Mouse (Mus musculus) kidney, postnatal 14 days (tissue): Measurements from ENCODE around the gene Cd8b1.
"Not testable (repeated sequence)": the region's sequence is repeated elsewhere in the genome, so short reads cannot be mapped to it uniquely, and the experiment has no call there.

Experiments
- DNase-seq: peaks from one replicate; pipeline ENCODE4 v3.0.0; 2022; ENCODE audit warnings: mixed read lengths

The Cd8b1 gene

DNA sequence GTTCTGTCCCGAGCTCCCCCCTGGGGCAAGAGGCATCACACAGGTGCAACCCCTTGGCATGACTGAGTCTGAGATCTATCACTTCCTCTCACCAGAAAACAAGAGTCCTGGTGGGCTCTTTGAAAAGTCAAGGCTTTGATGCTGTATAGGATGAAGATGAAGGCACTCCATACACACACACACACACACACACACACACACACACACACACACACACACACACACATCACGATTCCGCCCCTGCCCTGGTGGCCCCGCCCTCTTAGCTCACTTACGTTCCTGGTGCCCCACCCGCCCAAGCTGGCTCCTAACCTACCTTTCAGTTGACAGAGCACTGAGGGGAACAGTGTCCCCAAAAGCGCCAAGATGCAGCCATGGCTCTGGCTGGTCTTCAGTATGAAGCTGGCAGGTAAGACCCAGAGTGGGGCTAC, at the start of gene Cd8b1:
Gene Cd8b1, plus strand, starts transcription at position 298 of the 431 bp plus-strand sequence.
- no peak for DNase-seq

- DNase-seq: no peak
Measured at GRCm38 (mm10) chr6:71273715-71274114, 48.9 kb upstream of the Cd8b1 start.

GRCm38 (mm10) chr6:71274621-71275020, 48.0 kb upstream of the Cd8b1 start:
- DNase-seq: no peak

GRCm38 (mm10) chr6:71279418-71279817, 43.2 kb upstream of the Cd8b1 start:
- no peak for DNase-seq

- no peak for DNase-seq
Measured at GRCm38 (mm10) chr6:71293509-71293908, 29.1 kb upstream of the Cd8b1 start.

- DNase-seq: no peak
Measured at GRCm38 (mm10) chr6:71295303-71295702, 27.3 kb upstream of the Cd8b1 start.

DNA sequence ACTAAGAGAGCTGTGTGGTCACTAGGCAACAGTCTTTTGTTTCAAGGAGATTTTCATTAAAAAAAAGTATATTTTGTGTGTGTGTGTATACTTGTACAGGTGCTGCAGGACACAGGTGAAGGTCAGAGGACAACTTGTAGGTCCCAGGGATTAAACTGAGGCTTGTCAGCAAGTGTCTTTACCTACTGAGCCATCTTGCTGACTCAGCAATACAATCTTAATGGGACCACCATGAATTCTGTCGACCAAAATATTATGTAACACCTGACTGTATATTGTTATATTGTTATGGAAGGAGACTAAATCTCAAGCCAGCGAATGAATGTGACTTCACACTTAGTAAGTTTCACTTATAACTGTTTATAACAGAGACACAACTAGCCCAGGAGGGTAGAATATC, 24.5 kb upstream of the Cd8b1 start:
- DNase-seq: no peak

DNA sequence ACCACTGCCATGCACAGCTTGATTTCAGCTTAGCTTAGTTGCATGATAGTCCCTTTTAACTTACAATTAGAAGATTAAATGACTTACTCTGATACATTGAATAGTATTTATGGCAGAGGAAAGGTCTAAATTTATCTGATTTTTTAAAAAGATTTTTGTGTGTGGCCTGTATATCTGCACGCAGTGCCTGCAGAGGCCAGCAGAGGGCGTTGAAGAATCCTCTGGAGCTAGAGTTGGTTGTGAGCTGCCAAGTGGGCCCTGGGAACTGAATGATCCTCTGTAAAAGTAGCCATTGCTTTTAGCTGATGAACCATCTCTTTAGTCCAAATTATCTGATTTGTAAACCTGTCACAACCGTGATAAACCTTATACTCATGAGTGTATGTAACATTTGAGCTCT, 23.8 kb upstream of the Cd8b1 start:
- no peak for DNase-seq

DNA sequence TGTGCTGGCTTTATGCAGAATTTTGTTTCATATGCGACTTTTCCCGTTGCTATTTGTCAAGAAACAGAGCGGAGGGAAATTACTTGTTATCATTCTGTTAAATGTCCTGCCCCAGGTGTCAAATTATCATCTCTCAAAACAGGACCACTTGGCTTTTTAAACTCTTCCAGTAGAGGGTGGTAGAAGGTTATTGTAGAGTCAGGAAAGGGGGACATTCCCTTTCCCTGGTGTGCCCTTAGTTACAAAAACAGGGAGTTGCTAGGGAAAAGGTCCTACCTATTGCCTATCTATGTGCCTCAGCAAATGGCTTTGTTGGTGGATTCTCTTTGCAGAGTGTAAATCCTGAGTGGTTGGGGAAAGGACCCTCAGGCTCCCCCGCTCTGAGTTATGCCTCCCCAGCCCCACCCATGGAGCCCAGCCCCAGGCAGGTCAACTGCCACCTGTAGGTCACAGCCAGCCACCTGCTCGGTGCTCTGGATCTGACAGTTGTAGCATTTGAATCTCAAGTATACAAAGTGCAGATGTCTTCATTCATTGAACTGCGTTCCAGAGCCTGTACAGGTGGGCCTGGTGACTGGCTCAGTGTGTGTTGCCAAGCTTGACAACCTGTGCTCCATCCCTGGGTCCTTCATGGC, 20.4 kb upstream of the Cd8b1 start:
- no peak for DNase-seq

DNA sequence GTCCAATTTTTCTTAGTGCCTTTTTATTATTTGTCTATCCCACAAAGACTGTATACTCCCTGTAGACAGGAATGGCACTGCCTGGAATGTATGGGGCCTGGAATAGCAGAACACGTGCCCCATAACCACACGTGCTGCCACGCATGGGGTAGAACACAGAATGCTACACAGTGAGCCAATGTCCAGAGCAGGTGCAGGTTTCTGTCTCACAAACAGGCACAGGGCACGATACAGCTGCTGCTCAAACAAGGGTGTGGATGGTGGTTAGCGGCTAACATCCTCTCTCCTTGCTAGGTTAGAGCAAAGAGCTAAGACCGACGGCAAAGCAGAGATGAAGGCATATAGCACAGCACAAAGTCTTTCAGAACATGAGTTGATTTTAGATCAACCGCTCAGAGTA, 15.1 kb upstream of the Cd8b1 start:
- DNase-seq: no peak

DNA sequence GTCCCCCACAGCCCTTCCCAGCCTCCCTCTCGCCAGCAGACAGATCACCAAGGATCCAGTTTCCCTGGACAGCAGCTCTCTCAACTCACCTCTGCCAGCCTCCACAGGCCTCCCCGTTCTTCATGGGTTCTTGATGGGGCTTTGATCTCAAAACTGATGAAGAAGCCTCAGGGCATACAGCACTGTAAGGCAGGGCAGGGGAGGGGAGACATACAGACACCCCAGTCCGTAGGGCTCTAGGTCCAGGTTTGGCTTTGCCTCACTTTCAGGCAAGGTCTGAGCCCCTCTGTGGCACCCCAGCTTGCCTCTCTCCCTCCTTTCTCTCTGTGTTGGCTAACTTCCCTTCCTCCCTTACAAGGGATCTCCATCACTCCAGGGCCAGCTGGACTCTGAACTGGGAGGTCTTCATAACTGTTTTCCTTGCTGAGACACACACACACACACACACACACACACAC, 733 bp upstream of the Cd8b1 start, which contains the start of gene Smyd1:
Gene Smyd1, minus strand, starts transcription at position 408 of the 458 bp plus-strand sequence.
- DNase-seq: no peak

- no peak for DNase-seq
Measured at GRCm38 (mm10) chr6:71324816-71325215, 2.2 kb downstream of the Cd8b1 start.

GRCm38 (mm10) chr6:71329881-71330280, 7.3 kb downstream of the Cd8b1 start:
- no peak for DNase-seq

GRCm38 (mm10) chr6:71330486-71330885, 7.9 kb downstream of the Cd8b1 start:
- DNase-seq: no peak

GRCm38 (mm10) chr6:71331491-71331890, 8.9 kb downstream of the Cd8b1 start:
- not testable (repeated sequence) for DNase-seq

DNA sequence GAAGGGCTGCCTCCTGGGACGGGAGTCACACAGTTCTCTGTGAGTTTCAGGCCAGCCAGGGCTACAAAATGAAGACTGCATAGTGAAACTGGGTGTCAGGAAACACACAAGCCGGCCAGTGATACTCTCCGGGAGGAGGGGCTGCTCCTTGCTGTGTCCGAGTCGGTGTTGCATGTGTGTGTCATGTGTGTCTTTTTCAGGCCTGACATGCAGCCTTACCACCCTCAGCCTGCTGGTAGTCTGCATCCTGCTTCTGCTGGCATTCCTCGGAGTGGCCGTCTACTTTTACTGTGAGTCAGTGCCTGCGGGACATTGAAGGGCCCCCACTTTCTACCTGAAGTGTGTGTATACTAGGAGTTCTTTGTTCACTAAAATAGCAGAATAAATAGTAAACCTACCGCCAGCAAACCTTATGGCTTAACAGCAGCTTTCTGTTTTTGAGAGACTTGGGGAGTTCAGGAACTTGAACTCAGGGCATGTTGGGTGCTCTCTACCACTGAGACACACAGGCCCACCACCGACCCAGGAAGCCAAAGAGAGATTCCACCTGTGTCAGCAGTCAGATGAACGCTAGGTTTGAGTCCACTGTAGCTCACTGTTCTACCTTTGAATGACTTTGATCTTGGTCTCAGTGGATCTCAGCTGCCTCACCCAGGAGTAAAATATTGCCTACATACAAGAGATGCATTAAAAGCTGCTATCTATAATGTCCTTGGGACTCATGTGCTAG, 9.8 kb downstream of the Cd8b1 start:
- no peak for DNase-seq

DNA sequence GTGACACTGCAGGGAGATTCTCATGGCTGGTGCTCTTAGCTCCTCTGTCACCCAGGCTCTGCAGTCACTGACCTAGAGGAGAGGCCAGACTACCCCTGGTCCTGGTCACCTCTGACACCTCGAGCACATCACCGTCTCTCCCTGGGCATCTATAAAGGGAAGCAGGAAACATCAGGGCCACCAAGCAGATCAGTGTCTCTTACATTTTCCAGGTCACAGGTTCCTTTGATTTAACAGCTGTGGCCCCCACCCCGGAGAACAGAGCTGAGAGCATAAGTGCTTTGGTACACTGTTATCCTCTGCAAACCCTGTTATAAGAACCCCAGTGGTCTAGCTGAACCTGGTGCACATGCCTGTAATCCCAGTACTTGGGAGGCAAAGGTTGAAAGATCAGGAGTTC, 10.4 kb downstream of the Cd8b1 start:
- no peak for DNase-seq

GRCm38 (mm10) chr6:71333578-71334273, 11.1 kb downstream of the Cd8b1 start:
- DNase-seq: no peak

- no peak for DNase-seq
Measured at GRCm38 (mm10) chr6:71337666-71338065, 15.1 kb downstream of the Cd8b1 start.

GRCm38 (mm10) chr6:71338941-71339340, 16.4 kb downstream of the Cd8b1 start:
- DNase-seq: no peak

DNA sequence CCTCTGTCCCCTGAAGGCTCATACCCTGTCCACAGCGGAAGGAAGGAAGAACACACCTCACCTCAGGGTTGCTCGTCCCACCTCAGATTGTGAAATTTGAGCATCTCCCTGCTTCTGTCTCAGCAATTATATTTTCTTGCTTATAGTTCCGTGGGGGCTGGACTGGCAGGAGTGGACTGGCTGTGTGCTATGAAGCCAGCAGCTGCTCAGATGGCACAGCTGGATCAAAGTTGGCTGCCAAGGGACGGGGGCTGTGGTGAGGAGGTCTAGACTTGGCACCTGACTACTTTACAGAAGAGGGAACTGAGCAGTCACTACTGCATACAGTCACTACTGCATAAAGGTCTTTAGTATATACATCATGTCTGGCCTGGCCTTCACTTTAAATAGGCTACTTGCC, 16.8 kb downstream of the Cd8b1 start:
- no peak for DNase-seq

DNA sequence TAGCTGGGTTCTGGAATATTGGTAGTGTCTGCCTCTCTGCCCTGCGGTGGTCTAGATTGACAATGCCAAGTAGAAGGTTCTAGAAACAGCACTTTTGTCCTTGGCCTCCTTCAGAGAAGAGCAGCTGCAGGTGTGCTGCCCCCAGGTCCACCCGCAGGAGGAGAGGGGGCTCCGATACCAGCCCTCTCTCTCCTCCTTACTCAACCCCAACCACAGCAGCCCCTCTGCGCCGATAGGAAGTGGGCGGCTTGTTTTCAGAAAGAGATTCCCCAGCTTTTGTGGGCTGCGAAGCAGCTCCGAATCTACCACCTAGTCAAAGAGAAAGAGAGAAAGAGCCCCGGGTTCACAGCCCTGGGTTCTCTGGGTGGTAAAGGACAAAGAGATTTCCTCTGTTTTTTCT, 18.6 kb downstream of the Cd8b1 start:
- DNase-seq: no peak

DNA sequence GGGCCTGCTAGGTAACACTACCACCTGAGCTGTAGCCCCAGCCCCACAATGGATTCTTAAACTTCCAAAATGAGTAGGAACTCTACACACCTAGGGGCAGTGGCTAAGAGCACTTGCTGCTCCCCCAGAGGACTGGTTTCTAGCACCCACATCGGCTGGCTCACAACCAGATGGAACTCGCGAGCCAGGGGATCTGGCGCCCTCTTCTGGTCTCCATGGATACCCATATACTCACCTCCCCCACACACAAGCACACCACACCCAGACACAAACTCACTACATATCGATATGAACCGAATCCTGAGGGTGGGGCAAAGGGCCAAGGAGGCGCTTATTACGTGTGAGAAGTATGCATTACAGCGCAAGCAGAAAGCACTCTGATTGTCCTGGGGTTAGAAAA, 25.4 kb downstream of the Cd8b1 start:
- DNase-seq: no peak

- DNase-seq: no peak
Measured at GRCm38 (mm10) chr6:71351201-71351600, 28.6 kb downstream of the Cd8b1 start.
